Mouse (Mus musculus) forebrain, embryonic 16.5 days (tissue): ENCODE data around the gene Gm21969. TPM values are rescaled to one million over a fixed set of nuclear protein-coding genes. Genes with fewer than 3 reads are reported as not detected.
A peak's percentile ranks its signal among the peaks of the same experiment; 100 is the strongest.

Source experiments
- ATAC-seq: fragments of 200-750 bp; cut with Nextera tagmentation; 2 replicates; pipeline ENCODE4 v1.8.0; 2017; ENCODE audit warnings: mild to moderate bottlenecking, moderate library complexity
- H3K27ac ChIP-seq: fragments of 300-500 bp; sonication (generic); 2 replicates; pipeline ENCODE4 v1.5.1; 2014; ENCODE audit warnings: low read length, control low read depth
- H3K27me3 ChIP-seq: fragments of 300-500 bp; sonication (generic); replicated peaks from 2 replicates; pipeline ENCODE4 v1.6.1; 2014; ENCODE audit warnings: low read length; ENCODE audit not compliant: control insufficient read depth, insufficient read depth
- H3K36me3 ChIP-seq: fragments of 300-500 bp; sonication (generic); 2 replicates; pipeline ENCODE4 v1.6.1; 2014; ENCODE audit not compliant: control insufficient read depth, insufficient read depth
- H3K4me1 ChIP-seq: fragments of 300-500 bp; sonication (generic); replicated peaks from 2 replicates; pipeline ENCODE4 v1.6.1; 2014; ENCODE audit warnings: low read length; ENCODE audit not compliant: control insufficient read depth, insufficient read depth
- H3K4me2 ChIP-seq: fragments of 300-500 bp; sonication (generic); 2 replicates; pipeline ENCODE4 v1.6.1; 2014; ENCODE audit warnings: mild to moderate bottlenecking, low read length, control low read depth
- H3K4me3 ChIP-seq: fragments of 300-500 bp; sonication (generic); replicated peaks from 2 replicates; pipeline ENCODE4 v1.5.1; 2014; ENCODE audit warnings: mild to moderate bottlenecking, low read length, control low read depth
- H3K9ac ChIP-seq: fragments of 300-500 bp; sonication (generic); replicated peaks from 2 replicates; pipeline ENCODE4 v1.6.1; 2014; ENCODE audit warnings: low read depth, low read length, control low read depth
- H3K9me3 ChIP-seq: fragments of 300-500 bp; sonication (generic); 2 replicates; pipeline ENCODE4 v1.6.1; 2016; ENCODE audit warnings: low read length; ENCODE audit not compliant: control insufficient read depth
- WGBS: fragments of 180-500 bp; shearing (Covaris S2); extraction: QIAGEN DNeasy Blood & Tissue Kit; methylation state at CpG from one replicate; pipeline ENCODE4 v1.1.7; 2014; 5-methylcytosine and 5-hydroxymethylcytosine counted together
- polyA plus RNA-seq: library from polyadenylated mRNA; unstranded; fragments of >200 nt; fragmentation: Nextera tagmentation; extraction: Ambion mirVana; gene quantifications from 2 replicates; pipeline ENCODE4 v1.2.1, GENCODE M21; 2015

The Gm21969 gene
- polyA plus RNA-seq, 1 experiment from 2014 or later: not detected

DNA sequence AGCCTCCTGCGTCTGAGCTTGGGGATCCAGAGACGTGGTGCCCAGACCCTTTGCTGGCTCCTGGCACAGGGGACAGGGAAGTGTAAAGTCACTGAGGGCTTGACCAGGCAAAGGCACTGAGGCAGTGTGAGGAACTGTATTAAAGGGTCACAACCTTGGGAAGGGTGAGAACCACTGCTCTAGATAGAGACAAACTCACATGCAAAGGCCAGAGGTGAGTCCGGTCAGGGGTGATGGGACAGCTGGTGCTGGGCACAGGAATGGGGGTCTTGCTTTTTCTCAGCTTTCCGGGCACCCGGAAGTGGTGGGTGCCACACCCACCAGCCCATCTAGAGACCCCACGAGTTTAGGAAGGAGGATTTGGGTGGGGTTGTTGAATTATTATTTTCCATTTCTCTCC lies 9.6 kb upstream of the Gm21969 start:
- Histone ChIP-seq H3K9ac (no peak overlapping the region), H3K4me3 (no peak overlapping the region), H3K4me1 (peaks cover 25% of the 10 kb centered on the region), H3K27ac (no peak overlapping the region), H3K27me3 (no peaks in the 10 kb centered on the region), H3K9me3 (no peaks in the 10 kb centered on the region), H3K36me3 (no peaks in the 10 kb centered on the region), H3K4me2 (no peak overlapping the region)
- 64% methylated on average over 6 of the region's 6 CpGs for WGBS
- no peak for ATAC-seq

DNA sequence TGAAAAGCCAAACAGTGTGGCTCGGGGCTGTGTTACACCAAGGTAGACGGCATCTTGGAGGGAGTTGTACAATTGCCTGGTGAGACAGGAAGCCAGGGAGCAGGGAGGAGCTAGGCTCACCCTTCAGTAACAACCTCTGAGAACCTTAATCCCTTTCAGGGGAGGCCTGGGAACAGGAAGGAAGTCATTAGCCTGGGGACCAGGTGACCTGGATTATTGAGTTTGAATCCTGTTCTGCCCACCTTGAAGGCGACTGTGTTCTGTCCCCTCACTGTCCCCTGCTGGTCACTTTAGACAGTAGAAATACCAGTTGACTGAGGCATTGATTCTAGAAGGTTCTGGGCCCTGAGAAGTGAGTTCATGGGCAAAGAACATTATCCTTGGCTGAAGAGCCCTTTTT lies 8.9 kb upstream of the Gm21969 start:
- Histone ChIP-seq H3K4me2 (no peak overlapping the region), H3K36me3 (no peaks in the 10 kb centered on the region), H3K27ac (no peak overlapping the region), H3K4me1 (peaks cover 32% of the 10 kb centered on the region), H3K9ac (no peak overlapping the region), H3K4me3 (no peak overlapping the region), H3K27me3 (no peaks in the 10 kb centered on the region), H3K9me3 (no peaks in the 10 kb centered on the region)
- no peak for ATAC-seq
- WGBS: 33% methylated on average over 3 of the region's 3 CpGs

DNA sequence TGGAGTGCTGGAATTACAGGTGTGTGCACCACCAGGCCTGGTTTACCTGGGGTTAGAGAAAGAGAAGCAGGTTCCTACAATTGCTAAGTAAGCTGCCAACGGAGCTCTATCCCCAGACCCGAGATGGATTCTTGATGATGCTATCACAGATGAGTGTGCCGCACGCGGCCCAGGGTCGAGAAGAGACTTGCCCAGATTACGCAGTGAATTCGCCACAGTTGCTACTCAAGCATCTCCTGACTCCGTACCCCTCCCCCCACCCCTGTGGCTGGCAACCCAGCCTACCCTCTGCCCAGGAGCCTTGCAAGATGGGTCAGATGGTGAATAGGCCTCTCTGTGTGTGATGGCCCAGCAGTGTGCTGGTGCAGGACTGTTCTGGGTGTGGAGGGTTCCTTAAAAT lies 6.3 kb upstream of the Gm21969 start:
- Histone ChIP-seq H3K27ac (no peak overlapping the region), H3K4me2 (no peak overlapping the region), H3K4me3 (no peak overlapping the region), H3K36me3 (no peaks in the 10 kb centered on the region), H3K4me1 (peaks cover 32% of the 10 kb centered on the region), H3K27me3 (no peaks in the 10 kb centered on the region), H3K9me3 (no peaks in the 10 kb centered on the region), H3K9ac (no peak overlapping the region)
- peak; percentile 29; the same call in 1 of the 2 replicates for ATAC-seq
- WGBS: 33% methylated on average over 9 of the region's 9 CpGs

DNA sequence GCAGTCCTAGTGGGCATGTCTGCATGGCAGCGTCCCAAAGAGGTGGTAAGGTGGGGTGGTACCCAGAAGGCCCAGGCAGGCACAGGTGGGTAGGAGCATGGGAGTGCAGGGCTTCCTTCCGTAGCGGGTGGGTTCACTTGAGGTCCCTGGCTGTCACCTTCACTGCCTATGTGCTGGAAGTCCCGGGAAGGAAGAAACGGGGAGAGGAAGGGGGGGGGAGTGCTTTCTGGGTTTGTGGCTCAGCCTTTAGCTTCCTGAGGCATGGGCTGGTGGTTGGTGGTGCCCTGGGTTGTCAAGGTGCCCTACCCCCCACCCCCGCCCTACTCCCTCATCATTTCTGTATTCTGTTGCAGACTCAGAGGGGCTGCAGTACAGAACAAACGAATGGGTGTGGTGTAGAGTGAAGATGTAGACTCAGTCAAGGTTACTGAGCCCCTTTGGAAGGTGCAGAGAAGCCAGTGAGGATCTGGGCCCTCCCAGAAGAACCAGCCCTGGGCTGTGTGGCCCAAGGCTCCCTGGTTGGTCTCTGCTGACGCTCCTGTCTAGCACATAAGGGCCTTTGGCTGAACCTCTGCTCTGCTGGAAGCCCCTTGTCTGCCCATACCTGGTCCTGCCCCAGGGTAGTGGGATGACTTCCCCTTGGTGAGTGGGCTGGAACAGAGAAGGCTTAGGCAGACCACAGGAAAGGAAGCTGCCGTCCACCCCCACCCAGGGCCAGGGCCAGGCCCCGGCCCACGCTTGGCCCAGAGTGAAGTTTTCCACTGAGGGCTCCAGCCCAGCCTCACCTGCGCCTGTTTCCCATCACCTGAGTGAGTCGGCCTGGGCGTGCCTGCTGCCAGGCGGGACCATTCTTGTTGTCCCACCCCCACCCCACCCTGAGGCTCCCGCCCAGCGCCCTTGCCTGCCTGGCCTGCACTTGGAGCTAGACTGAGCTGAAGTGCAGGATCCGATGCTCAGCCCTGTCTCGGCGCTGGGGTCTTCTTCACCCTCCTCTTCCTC lies 5.4 kb upstream of the Gm21969 start:
- WGBS: 66% methylated on average over 20 of the region's 20 CpGs
- Histone ChIP-seq H3K4me2 (no peak overlapping the region), H3K27me3 (no peaks in the 10 kb centered on the region), H3K36me3 (no peaks in the 10 kb centered on the region), H3K27ac (no peak overlapping the region), H3K9ac (no peak overlapping the region), H3K4me3 (no peak overlapping the region), H3K4me1 (peaks cover 32% of the 10 kb centered on the region), H3K9me3 (no peaks in the 10 kb centered on the region)
- ATAC-seq: peak; percentile 19; the same call in 1 of the 2 replicates

DNA sequence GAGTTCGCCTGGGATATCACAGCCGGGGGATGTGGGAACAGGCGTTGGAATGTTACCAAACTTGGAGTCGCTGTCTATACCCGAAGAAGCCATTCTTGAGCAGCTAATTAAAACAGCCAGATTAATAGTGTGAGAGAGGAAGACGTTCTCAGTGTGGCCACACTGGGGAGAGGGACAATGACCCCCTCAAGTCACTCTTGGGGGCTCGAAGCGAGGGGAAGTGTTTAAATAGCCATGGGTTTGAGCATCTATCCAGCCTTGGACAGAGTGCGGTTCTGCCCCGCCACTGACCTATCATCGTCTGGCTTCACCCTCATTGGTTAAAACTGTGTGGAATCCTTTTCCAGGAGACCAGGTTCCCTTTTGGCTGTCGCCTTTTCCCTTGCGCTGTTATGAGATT lies 4.6 kb upstream of the Gm21969 start:
- Histone ChIP-seq H3K4me2 (no peak overlapping the region), H3K9me3 (no peaks in the 10 kb centered on the region), H3K4me1 (peaks cover 32% of the 10 kb centered on the region), H3K9ac (no peak overlapping the region), H3K27me3 (no peaks in the 10 kb centered on the region), H3K27ac (peak overlapping the region; percentile 10; the same call in 1 of the 2 replicates), H3K36me3 (no peaks in the 10 kb centered on the region), H3K4me3 (no peak overlapping the region)
- ATAC-seq: no peak
- WGBS: 26% methylated on average over 13 of the region's 13 CpGs

DNA sequence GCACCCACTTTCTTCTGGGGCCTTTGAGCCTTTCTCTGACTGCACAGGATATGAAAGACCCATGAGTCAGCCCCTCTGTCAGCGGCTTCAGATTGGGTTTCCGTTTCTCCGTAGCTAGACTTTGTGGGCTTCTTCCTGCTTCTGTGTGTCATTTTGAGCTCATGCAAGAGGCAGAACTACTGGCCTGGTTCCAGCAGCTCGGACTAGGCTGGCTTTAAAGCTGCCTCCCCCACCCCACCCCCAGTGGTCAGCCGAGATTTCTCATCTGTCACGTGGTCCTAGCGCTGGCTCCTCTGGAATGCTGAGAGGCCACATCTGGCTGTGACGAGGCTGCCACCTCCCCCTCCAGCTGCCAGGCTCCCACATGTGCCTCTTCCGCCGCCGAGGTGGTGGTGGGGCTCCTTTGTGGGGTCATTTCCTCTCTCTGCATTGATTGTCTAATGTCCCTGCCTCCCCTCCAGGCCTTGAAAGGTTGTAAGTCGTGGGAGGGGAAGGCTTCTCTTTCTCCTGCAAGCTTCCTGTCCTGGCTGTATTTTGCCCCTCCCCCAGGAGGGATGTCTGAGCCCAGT lies 4.0 kb upstream of the Gm21969 start:
- 2% methylated on average over 12 of the region's 12 CpGs for WGBS
- Histone ChIP-seq H3K9me3 (no peaks in the 10 kb centered on the region), H3K4me1 (peaks cover 32% of the 10 kb centered on the region), H3K4me3 (no peak overlapping the region), H3K9ac (peak overlapping the region; percentile 38), H3K27ac (peak overlapping the region; percentile 2; the same call in 1 of the 2 replicates), H3K36me3 (no peaks in the 10 kb centered on the region), H3K27me3 (no peaks in the 10 kb centered on the region), H3K4me2 (peak overlapping the region; percentile 30)
- ATAC-seq: peak; percentile 24; the same call in 1 of the 2 replicates

DNA sequence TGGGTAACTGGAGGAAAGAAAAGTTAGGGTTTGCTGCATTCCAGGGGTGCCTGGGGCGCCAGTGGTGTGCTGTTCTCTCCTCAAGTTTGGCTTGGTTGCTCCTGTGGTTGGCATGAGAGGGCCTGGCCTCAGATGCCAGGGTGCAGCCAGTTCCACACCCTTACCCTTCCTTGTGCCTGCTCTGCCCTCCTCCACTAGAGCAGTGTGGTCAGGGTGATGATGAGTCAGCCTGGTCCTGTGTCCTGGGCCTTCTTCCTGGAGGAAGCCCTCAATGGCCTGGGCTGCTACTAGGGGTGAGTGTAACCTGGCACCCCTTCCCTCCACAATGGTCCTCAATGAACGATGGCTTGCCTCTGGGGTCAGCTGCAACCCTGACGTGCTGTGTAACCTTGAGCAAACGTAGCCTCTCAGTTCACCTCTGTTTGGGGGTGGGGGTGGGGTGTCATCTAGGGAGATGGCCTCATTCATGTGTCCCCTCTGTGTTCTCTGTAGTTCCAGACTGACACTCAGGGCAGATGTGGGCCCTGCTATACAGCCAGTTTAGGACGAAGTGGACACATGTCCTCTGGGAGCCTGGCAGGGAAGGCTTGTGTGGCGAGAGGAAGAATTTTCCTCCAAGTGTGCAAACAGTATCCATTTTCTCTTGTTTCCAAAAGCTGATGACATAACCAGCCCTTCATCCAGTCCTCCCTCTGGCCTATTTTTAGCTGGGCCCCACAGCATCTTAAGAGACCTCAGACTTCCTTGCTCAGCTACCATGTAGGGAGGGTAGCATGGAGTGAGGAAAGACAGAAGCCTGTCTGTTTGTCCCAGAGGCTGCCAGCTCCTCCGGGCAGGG lies 1.2 kb upstream of the Gm21969 start:
- no peak for ATAC-seq
- no peaks in the 10 kb centered on the region for H3K36me3 ChIP-seq
- H3K27ac ChIP-seq: no peak overlapping the region
- no peak overlapping the region for H3K4me3 ChIP-seq
- H3K4me2 ChIP-seq: no peak overlapping the region
- 77% methylated on average over 7 of the region's 7 CpGs for WGBS
- H3K9ac ChIP-seq: 0 out of 2 replicates have a peak overlapping the region, but pooled peaks have one; percentile 10
- no peaks in the 10 kb centered on the region for H3K27me3 ChIP-seq
- H3K9me3 ChIP-seq: no peaks in the 10 kb centered on the region
- H3K4me1 ChIP-seq: peaks cover 23% of the 10 kb centered on the region

DNA sequence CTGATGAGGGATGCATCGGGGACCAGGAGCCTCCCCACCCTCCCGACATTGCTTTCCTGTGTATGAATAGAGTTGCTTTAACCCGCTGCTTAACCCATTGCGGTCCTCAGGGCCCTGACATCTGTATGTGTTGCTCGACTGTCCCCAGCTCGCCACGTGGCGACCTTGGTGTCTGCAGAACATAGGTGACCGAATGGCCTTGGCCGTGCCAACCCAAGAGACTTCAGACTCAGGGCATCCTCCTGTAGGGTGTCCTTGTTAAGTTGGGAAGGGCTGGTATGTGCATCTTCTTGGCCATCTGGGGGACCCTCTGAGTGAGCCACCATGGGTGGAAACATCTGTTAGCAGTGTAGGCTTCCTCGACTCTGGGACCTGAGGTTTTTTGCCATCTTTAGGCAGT lies 2.2 kb downstream of the Gm21969 start:
- 89% methylated on average over 11 of the region's 11 CpGs for WGBS
- H3K27me3 ChIP-seq: no peaks in the 10 kb centered on the region
- H3K27ac ChIP-seq: no peak overlapping the region
- no peaks in the 10 kb centered on the region for H3K4me1 ChIP-seq
- H3K9ac ChIP-seq: no peak overlapping the region
- H3K4me2 ChIP-seq: no peak overlapping the region
- no peak overlapping the region for H3K4me3 ChIP-seq
- no peaks in the 10 kb centered on the region for H3K36me3 ChIP-seq
- no peaks in the 10 kb centered on the region for H3K9me3 ChIP-seq
- no peak for ATAC-seq

DNA sequence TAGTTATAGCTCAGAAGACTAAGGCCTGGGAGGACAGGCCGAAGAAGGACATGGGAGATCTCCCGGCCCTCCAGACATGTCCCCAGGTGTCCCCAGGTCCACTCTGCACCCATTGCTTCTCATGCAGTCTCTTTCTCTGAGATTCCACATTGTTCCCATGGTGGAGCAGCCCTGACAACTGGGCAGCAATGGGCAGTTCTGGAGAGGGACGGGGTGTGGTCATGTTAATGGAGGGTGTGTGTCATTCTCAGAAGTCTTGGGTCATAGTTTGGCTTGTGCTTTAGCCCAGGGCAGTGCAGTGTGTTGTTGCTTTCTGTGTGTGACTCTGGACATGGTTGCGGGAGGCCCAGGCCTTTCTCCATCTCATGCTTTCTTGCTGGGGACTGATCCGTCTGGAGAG lies 3.7 kb downstream of the Gm21969 start:
- Histone ChIP-seq H3K4me3 (no peak overlapping the region), H3K36me3 (no peaks in the 10 kb centered on the region), H3K27me3 (no peaks in the 10 kb centered on the region), H3K9me3 (no peaks in the 10 kb centered on the region), H3K4me2 (no peak overlapping the region), H3K9ac (no peak overlapping the region), H3K27ac (no peak overlapping the region), H3K4me1 (0 out of 2 replicates have a peak, but pooled peaks cover 2% of the 10 kb centered on the region)
- no peak for ATAC-seq
- WGBS: 96% methylated on average over 5 of the region's 5 CpGs
